Mouse (Mus musculus): ENCODE data around the gene Tmco3. TPM values are rescaled to one million over a fixed set of nuclear protein-coding genes. Genes with fewer than 3 reads are reported as not detected.

Gene Tmco3
- 34.0 and 34.5 TPM in 2 replicates for polyA plus RNA-seq (2016; fragmentation: Nextera tagmentation; extraction: Ambion mirVana)

DNA sequence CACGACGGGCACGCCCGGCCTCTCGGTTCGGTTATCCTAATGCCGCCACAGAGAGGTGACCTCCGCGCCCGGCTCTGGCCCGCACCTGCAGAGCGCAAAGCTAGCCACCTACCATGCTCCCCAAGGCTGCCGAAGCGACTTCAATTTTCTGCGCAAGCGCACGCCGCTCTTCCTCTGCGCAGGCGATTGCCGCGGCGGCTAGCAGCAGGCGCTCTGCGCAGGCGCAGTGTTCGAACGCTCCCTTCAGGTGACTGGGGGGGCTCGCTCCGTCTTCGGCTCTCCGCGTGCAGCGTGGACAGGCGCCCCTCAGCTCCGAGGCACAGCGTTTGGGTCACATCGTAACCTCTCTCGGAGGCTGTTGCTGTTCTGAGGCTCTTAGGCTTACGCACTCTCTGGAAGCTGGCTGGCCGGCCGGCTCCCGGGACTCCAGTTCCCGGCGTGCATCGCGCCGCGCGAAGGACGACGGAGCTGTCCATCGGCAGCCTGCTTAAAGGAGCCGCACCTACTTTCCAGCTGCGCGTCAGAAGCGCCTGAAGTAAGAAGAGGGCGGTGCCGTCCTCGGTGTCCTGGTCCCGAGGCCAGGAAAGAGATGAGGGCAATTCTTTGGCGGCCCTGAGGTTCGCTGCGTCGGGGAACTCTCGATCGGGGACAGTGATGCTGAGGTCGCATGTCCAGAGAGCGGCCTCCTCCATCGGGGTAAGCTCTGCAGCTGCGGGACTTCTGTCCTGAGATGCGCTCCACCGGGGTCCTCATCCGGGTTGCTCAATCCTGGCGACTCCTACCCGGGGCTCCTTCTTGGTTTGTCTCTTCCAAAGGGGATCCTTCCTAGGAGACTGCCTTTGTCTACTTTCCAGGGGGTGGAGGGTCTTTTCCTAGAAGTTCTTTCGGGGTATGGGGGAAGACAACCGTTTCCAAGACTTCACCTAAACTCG lies at the start of gene Tmco3, which contains the start of gene Dcun1d2:
TSS of gene Tmco3 (plus strand) at position 499 of the 932 bp plus-strand sequence.
TSS of gene Dcun1d2 (minus strand) at position 440 of the 932 bp plus-strand sequence.
- WGBS = under 1% methylated on average over 79 of the region's 79 CpGs
- H3K27ac ChIP-seq = peak within 1 kb of the TSS; percentile 97

DNA sequence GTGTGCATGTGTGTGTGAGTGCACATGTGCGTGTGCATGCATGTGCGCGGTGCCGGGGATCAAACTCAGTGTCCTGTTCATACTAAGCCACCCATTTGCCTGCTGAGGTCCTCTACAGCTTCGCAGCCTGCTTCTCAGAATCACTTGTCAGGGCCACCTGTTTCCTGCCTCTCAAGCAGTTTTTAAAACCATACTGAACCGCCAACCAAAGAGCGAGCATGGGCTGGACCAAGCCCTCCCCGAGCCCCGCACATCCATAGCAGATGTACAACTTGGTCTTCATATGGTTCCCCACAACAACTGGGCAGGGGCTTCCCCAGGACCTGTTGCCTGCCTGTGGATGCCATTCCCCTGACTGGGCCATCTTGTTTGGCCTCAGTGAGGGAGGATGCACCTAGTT lies 47.9 kb upstream of the Tmco3 start:
- Histone ChIP-seq H3K27me3 (ENCODE audit: poor library complexity, severe bottlenecking) (no peaks in the 10 kb centered on the region), H3K27ac (no peak overlapping the region), H3K9me3 (no peaks in the 10 kb centered on the region), H3K36me3 (replicated peaks) (no peaks in the 10 kb centered on the region), H3K4me1 (no peaks in the 10 kb centered on the region), H3K4me3 (no peak overlapping the region)
- WGBS = 91% methylated on average over 9 of the region's 9 CpGs
- DNase-seq (ENCODE audit: extremely low spot score, low spot score) = no peak

More for the DNA sequence above, at the start of gene Tmco3, which contains the start of gene Dcun1d2:
- Histone ChIP-seq H3K36me3 (replicated peaks) (peaks cover 16% of the 10 kb centered on the region), H3K4me1 (peaks cover 22% of the 10 kb centered on the region), H3K4me3 (peak within 1 kb of the TSS; percentile 85), H3K9me3 (no peaks in the 10 kb centered on the region), H3K27me3 (ENCODE audit: poor library complexity, severe bottlenecking) (no peaks in the 10 kb centered on the region)
- DNase-seq (ENCODE audit: extremely low spot score, low spot score) = peak; percentile 94

DNA sequence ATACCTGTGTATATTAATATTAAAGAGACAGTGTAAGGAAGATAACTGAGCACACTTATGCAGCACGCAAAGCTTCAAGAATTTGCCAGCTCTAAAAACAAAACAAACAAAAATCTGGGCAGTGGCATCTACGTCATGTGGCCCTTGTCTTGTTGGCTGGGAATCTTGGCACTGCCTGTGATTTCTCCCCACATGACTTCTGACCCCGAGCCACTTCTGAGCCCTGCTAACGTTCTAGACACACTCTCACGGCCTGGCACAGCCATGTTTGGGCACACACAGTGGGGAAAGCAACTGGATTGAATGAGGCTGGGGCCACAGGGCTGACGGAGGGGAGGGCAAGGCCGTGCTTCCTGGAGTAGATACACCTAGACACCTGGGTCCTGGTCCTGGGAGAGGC lies 47.3 kb upstream of the Tmco3 start:
- Histone ChIP-seq H3K36me3 (replicated peaks) (no peaks in the 10 kb centered on the region), H3K27ac (no peak overlapping the region), H3K4me1 (no peaks in the 10 kb centered on the region), H3K4me3 (no peak overlapping the region), H3K9me3 (no peaks in the 10 kb centered on the region), H3K27me3 (ENCODE audit: poor library complexity, severe bottlenecking) (no peaks in the 10 kb centered on the region)
- 76% methylated on average over 7 of the region's 7 CpGs for WGBS
- DNase-seq (ENCODE audit: extremely low spot score, low spot score) = no peak

DNA sequence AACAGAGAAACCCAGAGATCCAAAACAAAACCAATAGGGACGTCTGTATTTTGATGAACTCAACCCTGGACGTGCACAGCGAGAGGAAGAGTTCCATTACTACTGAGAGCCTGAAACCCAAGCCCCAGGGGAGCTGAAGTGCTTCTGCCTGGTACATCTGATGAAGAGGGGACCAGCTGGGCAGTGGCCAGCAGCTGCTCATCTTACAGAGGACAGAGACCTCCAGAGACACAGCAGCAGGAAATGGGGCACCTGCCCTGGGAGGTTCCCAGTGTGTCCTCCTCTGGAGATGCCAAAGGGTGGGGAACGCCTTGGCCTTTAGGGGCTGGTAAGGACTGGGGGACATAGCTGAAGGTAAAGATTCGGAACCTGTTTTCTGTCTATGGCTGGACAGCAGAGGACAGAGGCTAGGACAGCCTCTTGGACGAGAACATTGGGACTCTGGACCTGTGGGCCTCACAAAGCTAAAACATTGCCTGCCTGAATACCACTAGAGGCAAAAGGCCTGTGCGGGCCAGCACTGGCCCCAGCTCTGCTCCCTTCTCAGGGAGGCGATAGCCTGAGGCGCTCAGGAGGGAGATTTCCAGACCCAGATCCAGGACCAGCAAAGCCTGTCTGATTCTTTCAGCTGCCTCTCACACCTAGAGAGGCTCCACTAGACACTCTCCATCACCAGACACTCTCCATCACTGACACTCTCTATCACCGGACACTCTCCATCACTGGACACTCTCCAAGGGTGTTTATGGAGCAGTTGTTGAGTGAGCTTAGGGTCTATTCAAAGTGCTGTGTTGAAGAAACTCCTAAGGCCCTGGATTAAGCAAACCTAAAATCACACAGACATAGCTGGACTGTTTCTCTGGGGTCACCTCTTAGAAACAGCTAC lies 44.8 kb upstream of the Tmco3 start:
- H3K4me1 ChIP-seq = no peaks in the 10 kb centered on the region
- DNase-seq (ENCODE audit: extremely low spot score, low spot score) = no peak
- no peaks in the 10 kb centered on the region for H3K27me3 ChIP-seq (ENCODE audit: poor library complexity, severe bottlenecking)
- H3K36me3 ChIP-seq (replicated peaks) = no peaks in the 10 kb centered on the region
- 89% methylated on average over 10 of the region's 10 CpGs for WGBS
- H3K9me3 ChIP-seq = no peaks in the 10 kb centered on the region
- H3K4me3 ChIP-seq = no peak overlapping the region
- H3K27ac ChIP-seq = no peak overlapping the region

DNA sequence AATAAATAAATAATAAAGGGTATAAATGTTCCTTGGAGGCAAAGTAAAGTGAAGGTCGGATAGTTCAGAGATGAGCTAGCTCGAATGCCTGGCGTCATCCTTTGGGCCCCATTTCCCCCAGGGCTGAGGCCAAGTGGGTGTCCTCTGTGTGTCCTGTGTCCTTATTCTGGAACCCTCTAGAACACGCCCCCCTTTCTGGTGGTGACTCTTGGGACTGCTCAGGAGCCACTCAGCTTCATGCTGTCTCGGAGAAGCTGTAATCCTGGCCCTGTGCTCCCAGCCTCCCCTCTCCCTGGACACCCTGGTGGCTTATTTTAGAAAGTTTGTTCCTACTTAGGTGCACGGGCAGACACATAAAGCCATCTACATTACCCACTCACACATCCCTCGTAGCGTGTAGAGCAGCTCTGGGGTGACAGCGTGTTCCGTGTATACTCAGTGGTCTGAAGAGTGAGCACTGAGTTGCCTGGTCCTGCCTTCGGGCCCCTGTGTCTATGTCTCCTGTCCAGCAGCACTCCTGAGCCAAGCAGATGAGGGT lies 43.6 kb upstream of the Tmco3 start:
- no peaks in the 10 kb centered on the region for H3K4me1 ChIP-seq
- H3K36me3 ChIP-seq (replicated peaks) = no peaks in the 10 kb centered on the region
- no peaks in the 10 kb centered on the region for H3K27me3 ChIP-seq (ENCODE audit: poor library complexity, severe bottlenecking)
- WGBS = 90% methylated on average over 11 of the region's 11 CpGs
- DNase-seq (ENCODE audit: extremely low spot score, low spot score) = no peak
- no peak overlapping the region for H3K4me3 ChIP-seq
- no peak overlapping the region for H3K27ac ChIP-seq
- no peaks in the 10 kb centered on the region for H3K9me3 ChIP-seq

DNA sequence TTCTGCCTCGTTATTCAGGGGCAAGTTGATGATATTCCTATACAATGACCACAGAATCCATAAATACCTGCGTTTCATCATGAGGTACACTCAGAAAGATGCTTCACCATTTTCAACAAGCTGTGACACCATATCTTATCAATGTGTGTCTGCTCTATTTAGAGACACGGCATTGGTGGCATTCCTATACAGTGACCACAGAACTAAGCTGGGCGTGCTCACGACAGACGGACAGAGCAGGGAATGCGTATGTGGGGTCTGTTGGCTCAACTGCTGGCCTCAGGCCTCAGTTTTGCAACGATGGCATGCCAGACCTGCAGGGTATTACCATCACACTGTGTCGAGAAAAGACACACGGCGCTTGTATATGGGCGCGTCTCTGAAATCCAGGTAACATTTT lies 35.2 kb upstream of the Tmco3 start:
- Histone ChIP-seq H3K4me1 (peaks cover 6% of the 10 kb centered on the region; the same call in 1 of the 2 replicates), H3K9me3 (no peaks in the 10 kb centered on the region), H3K27me3 (ENCODE audit: poor library complexity, severe bottlenecking) (no peaks in the 10 kb centered on the region), H3K27ac (no peak overlapping the region), H3K36me3 (replicated peaks) (peaks cover 26% of the 10 kb centered on the region), H3K4me3 (no peak overlapping the region)
- no peak for DNase-seq (ENCODE audit: extremely low spot score, low spot score)
- WGBS = 93% methylated on average over 13 of the region's 13 CpGs

DNA sequence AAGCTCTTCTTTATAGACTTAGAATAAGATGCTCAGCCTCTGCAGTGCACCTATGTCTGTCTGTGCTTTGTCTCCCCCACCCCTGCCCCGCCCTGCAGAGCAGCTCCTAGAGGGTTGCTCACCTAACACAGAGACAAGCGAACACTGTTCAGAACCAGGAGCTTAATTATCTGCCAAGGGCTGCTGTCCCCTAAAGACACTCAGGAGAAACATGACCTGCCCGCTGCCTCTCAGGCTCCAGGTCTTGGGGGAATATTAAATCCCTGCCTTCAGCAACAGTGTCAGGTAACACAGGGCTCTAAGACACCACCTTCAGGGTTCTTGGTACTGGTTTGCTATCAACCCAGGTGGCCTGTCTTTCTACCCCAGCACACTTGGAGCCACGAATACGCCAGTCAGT lies 34.6 kb upstream of the Tmco3 start:
- H3K27me3 ChIP-seq (ENCODE audit: poor library complexity, severe bottlenecking) = no peaks in the 10 kb centered on the region
- no peak for DNase-seq (ENCODE audit: extremely low spot score, low spot score)
- 77% methylated on average over 5 of the region's 5 CpGs for WGBS
- no peak overlapping the region for H3K4me3 ChIP-seq
- H3K4me1 ChIP-seq = peaks cover 6% of the 10 kb centered on the region; the same call in 1 of the 2 replicates
- no peak overlapping the region for H3K27ac ChIP-seq
- peaks cover 32% of the 10 kb centered on the region for H3K36me3 ChIP-seq (replicated peaks)
- H3K9me3 ChIP-seq = no peaks in the 10 kb centered on the region

DNA sequence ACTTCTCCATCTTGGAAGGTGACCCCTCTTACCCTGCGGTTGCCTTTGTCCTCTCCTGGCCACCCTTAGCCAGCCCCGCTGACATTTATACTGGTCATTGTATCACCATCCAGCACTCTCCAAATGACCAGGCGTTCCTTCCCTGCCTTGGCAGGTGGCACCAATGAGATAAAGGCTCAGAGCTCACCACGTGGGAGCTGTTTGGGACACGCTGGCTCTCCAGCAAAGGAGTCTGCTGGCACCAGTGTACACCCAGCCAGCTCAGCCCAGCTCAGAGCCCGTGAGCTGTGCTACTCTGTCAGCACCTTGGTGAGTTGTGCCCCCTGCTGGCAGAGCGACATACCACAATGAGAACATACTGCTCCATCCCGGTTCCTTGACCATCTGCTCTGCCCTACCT lies 34.0 kb upstream of the Tmco3 start, which contains the start of gene Adprhl1:
TSS of gene Adprhl1 (minus strand) at position 144 of the 400 bp plus-strand sequence.
- peaks cover 6% of the 10 kb centered on the region; the same call in 1 of the 2 replicates for H3K4me1 ChIP-seq
- 37% methylated on average over 8 of the region's 8 CpGs for WGBS
- no peaks in the 10 kb centered on the region for H3K9me3 ChIP-seq
- H3K27ac ChIP-seq = no peak within 1 kb of the TSS
- H3K36me3 ChIP-seq (replicated peaks) = peaks cover 36% of the 10 kb centered on the region
- DNase-seq (ENCODE audit: extremely low spot score, low spot score) = peak; percentile 56
- no peak within 1 kb of the TSS for H3K4me3 ChIP-seq
- H3K27me3 ChIP-seq (ENCODE audit: poor library complexity, severe bottlenecking) = no peaks in the 10 kb centered on the region

DNA sequence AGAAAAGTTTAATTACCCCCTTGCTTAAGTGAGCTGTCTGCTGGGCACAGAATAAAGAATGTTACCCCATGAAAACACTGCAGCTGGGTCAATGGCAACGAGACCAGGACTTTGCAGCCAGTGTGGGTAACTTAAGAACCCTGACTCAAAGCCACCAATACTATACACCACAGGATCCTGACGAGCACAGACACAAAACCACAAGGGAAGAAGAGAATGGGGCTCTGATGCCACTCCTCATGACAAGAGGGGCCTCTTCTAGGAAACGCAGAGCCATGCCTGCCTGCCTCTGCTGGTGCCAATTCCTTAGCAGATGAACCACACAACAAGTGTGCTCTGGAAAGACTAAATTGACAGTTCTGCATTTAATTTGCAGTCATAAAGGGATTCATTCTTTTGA lies 24.6 kb upstream of the Tmco3 start:
- H3K27me3 ChIP-seq (ENCODE audit: poor library complexity, severe bottlenecking) = no peaks in the 10 kb centered on the region
- DNase-seq (ENCODE audit: extremely low spot score, low spot score) = no peak
- no peak overlapping the region for H3K4me3 ChIP-seq
- H3K9me3 ChIP-seq = no peaks in the 10 kb centered on the region
- H3K36me3 ChIP-seq (replicated peaks) = peaks cover 38% of the 10 kb centered on the region
- H3K27ac ChIP-seq = no peak overlapping the region
- WGBS = 74% methylated on average over 3 of the region's 3 CpGs
- no peaks in the 10 kb centered on the region for H3K4me1 ChIP-seq

DNA sequence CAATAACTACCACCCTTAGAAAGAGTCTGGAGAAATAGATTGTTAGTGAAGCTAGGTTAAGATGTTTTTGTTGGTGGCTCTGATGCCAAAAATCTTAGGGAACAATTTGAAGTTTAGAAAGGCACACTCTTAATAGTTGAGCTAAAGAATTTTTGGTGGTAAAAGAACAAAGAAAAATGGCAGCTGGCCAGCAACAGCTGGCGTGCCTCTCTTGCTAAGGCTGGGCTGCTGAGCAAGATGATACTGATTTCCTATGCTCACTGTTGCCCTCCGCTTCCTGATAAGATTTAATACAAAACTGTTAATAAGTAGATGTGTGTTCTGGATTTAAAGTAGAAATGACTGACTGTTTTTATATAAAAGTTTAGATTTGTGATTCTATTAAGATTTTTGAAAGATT lies 20.4 kb upstream of the Tmco3 start:
- H3K36me3 ChIP-seq (replicated peaks) = peaks cover 48% of the 10 kb centered on the region
- DNase-seq (ENCODE audit: extremely low spot score, low spot score) = no peak
- H3K27me3 ChIP-seq (ENCODE audit: poor library complexity, severe bottlenecking) = no peaks in the 10 kb centered on the region
- no peaks in the 10 kb centered on the region for H3K4me1 ChIP-seq
- H3K9me3 ChIP-seq = no peaks in the 10 kb centered on the region
- H3K27ac ChIP-seq = no peak overlapping the region
- H3K4me3 ChIP-seq = no peak overlapping the region
- WGBS = 87% methylated on average over 2 of the region's 2 CpGs

DNA sequence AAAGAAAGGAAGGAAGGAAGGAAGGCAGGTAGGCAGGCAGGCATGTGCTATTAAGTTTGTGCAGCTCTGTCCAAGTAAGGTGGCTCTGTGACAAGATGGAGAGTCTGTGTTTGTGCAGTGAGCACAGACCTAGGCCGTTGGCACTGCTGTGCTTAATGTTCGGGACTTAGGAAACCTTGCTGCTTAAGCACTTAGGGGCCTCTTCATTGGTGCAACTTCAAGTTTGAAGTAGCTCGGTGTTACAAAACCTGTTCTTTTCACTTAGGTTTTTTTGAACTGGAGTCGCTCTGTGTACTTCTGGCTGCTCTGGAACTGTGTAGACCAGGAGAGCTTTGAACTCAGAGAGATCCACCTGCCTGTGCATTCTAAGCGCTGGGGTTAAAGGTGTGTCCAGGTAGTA lies 15.2 kb upstream of the Tmco3 start:
- no peaks in the 10 kb centered on the region for H3K9me3 ChIP-seq
- no peaks in the 10 kb centered on the region for H3K4me1 ChIP-seq
- H3K27me3 ChIP-seq (ENCODE audit: poor library complexity, severe bottlenecking) = no peaks in the 10 kb centered on the region
- DNase-seq (ENCODE audit: extremely low spot score, low spot score) = no peak
- WGBS = 91% methylated on average over 5 of the region's 5 CpGs
- H3K27ac ChIP-seq = no peak overlapping the region
- peaks cover 61% of the 10 kb centered on the region for H3K36me3 ChIP-seq (replicated peaks)
- no peak overlapping the region for H3K4me3 ChIP-seq

DNA sequence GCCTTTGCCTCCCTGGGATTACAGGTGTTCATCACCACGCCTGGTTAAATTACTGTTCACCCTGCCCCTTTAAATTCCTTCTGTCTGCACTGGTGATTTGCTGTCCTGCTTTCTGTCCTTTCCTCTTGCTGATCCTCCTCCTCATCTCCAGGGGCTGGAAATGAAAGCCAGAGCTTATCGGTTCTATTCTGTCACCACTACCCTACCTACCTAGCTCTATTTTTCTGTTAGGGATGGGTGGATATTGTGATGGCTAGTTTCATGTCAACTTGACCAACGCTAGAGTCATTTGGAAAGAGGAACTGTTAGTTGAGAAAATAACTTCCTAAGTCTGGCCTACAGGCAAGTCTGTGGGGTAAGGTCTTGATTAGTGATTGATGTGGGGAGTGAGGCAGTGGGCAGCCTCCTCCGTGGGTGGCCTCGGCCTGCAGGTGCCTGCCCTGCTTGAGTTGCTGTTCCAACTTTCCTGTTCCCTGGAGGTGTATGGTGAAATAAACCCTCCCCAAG lies 11.0 kb upstream of the Tmco3 start:
- H3K4me3 ChIP-seq = no peak overlapping the region
- H3K36me3 ChIP-seq (replicated peaks) = peaks cover 33% of the 10 kb centered on the region
- WGBS = 90% methylated on average over 5 of the region's 5 CpGs
- H3K4me1 ChIP-seq = no peaks in the 10 kb centered on the region
- H3K9me3 ChIP-seq = no peaks in the 10 kb centered on the region
- no peaks in the 10 kb centered on the region for H3K27me3 ChIP-seq (ENCODE audit: poor library complexity, severe bottlenecking)
- no peak for DNase-seq (ENCODE audit: extremely low spot score, low spot score)
- H3K27ac ChIP-seq = no peak overlapping the region
